Mouse (Mus musculus) heart, embryonic 16.5 days (tissue): Measurements from ENCODE around the gene Rpl37a. TPM values are rescaled to one million over a fixed set of nuclear protein-coding genes. Genes with fewer than 3 reads are reported as not detected.

Experiments used
- ATAC-seq: fragments of 200-750 bp; cut with Nextera tagmentation; replicated peaks from 2 replicates; pipeline ENCODE4 v1.8.0; 2017; ENCODE audit warnings: moderate number of reproducible peaks; ENCODE audit not compliant: insufficient read depth, low FRiP score; ENCODE audit errors: extremely low read depth
- H3K27ac ChIP-seq: fragments of 300-500 bp; sonication (generic); 2 replicates; pipeline ENCODE4 v1.5.1; 2014; ENCODE audit warnings: mild to moderate bottlenecking, low read length, control low read depth, moderate library complexity
- H3K27me3 ChIP-seq: fragments of 300-500 bp; sonication (generic); 2 replicates; pipeline ENCODE4 v1.6.1; 2014; ENCODE audit warnings: low read length, mixed read lengths; ENCODE audit not compliant: control insufficient read depth, insufficient read depth
- H3K36me3 ChIP-seq: fragments of 300-500 bp; sonication (generic); 2 replicates; pipeline ENCODE4 v1.6.1; 2014; ENCODE audit not compliant: control insufficient read depth, insufficient read depth
- H3K4me1 ChIP-seq: fragments of 300-500 bp; sonication (generic); 2 replicates; pipeline ENCODE4 v1.6.1; 2014; ENCODE audit warnings: low read length, mixed read lengths; ENCODE audit not compliant: control insufficient read depth, insufficient read depth
- H3K4me2 ChIP-seq: fragments of 300-500 bp; sonication (generic); 2 replicates; pipeline ENCODE4 v1.6.1; 2014; ENCODE audit warnings: low read depth, mild to moderate bottlenecking, control low read depth, low read length
- H3K4me3 ChIP-seq: fragments of 300-500 bp; sonication (generic); 2 replicates; pipeline ENCODE4 v1.5.1; 2014; ENCODE audit warnings: mild to moderate bottlenecking, control low read depth, low read length
- H3K9ac ChIP-seq: fragments of 300-500 bp; sonication (generic); 2 replicates; pipeline ENCODE4 v1.6.1; 2014; ENCODE audit warnings: low read length, control low read depth
- H3K9me3 ChIP-seq: fragments of 300-500 bp; sonication (generic); replicated peaks from 2 replicates; pipeline ENCODE4 v1.6.1; 2016; ENCODE audit warnings: low read length; ENCODE audit not compliant: control insufficient read depth
- WGBS: fragments of 180-500 bp; shearing (Covaris S2); extraction: QIAGEN DNeasy Blood & Tissue Kit; methylation state at CpG from one replicate; pipeline ENCODE4 v1.1.7; 2014; 5-methylcytosine and 5-hydroxymethylcytosine counted together
- polyA plus RNA-seq: library from polyadenylated mRNA; unstranded; fragments of >200 nt; fragmentation: Nextera tagmentation; extraction: Ambion mirVana; gene quantifications from 2 replicates; pipeline ENCODE4 v1.2.1, GENCODE M21; 2015

The Rpl37a gene
- polyA plus RNA-seq: 726 and 852 TPM in 2 replicates

DNA sequence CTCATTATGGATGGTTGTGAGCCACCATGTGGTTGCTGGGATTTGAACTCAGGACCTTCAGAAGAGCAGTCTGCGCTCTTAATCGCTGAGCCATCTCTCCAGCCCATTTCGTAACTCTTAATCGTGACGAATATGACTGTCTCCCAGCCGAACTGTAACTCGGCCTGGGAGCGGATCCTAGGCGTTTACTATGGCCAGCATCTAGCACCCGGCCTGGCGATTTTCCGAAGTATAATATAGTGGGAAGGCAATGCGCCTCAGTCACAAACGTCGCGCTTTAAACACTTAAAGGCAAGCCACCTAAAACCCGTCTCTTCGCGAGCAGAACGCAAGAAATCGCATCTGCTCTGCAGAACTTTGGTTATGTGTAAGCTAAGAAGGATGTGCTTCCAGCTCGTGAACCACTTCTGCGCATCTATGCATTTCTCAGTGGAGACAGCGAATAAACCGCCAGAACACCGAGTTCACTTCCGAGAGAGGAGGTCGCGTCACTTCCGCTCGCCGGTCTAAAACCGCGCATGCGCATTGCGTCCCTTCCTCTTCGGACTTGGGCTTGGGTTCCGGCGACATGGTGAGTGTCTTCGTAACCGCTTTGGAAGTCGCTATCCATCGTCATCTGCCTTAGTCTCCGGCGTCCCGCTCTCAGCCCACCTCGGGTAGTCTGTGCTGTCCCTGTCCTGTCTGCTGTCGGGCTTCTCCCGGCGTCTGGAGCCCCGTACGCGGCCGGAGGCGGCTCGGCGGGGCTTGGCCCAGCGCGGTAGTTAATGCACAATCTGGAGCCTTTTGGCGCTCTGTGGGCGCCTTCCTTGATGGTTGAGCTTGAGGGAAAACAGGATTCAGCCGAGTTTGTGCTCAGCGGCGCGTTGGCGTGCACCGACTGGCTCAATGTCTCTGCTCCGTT, at the start of gene Rpl37a:
TSS of gene Rpl37a (plus strand) at position 538 of the 901 bp plus-strand sequence.
- peak within 1 kb of the TSS; percentile 85 for H3K27ac ChIP-seq
- 2% methylated on average over 68 of the region's 68 CpGs for WGBS
- H3K4me2 ChIP-seq: peak within 1 kb of the TSS; percentile 77
- no peaks in the 10 kb centered on the region for H3K27me3 ChIP-seq
- no peaks in the 10 kb centered on the region for H3K9me3 ChIP-seq
- peak within 1 kb of the TSS; percentile 66 for H3K4me3 ChIP-seq
- peak; percentile 90 for ATAC-seq
- H3K4me1 ChIP-seq: peaks cover 14% of the 10 kb centered on the region
- H3K9ac ChIP-seq: peak within 1 kb of the TSS; percentile 84
- peaks cover 20% of the 10 kb centered on the region for H3K36me3 ChIP-seq

DNA sequence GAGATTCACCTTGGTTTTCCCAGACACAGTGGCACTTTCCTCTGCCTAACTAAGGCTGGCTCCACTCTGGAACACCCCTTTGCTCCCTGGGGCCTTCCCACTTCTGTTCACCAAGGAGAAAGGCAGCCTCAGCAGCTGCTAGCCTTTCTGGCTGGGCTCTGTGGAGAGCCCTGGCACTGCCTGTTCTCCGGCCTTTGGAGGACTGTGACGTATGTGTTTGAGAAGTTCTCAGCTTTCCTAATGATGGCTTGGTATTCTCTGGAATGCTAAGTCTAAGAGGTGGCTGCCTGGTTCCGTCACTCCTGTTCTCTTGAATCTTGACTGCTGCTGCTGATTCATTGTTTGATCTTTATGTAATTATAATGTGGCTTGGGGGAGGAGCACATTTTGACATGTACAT, 38.0 kb upstream of the Rpl37a start:
- Histone ChIP-seq H3K4me1 (no peaks in the 10 kb centered on the region), H3K9ac (no peak overlapping the region), H3K36me3 (no peaks in the 10 kb centered on the region), H3K27ac (no peak overlapping the region), H3K4me2 (no peak overlapping the region), H3K27me3 (no peaks in the 10 kb centered on the region), H3K9me3 (no peaks in the 10 kb centered on the region), H3K4me3 (no peak overlapping the region)
- 37% methylated on average over 3 of the region's 3 CpGs for WGBS
- no peak for ATAC-seq

DNA sequence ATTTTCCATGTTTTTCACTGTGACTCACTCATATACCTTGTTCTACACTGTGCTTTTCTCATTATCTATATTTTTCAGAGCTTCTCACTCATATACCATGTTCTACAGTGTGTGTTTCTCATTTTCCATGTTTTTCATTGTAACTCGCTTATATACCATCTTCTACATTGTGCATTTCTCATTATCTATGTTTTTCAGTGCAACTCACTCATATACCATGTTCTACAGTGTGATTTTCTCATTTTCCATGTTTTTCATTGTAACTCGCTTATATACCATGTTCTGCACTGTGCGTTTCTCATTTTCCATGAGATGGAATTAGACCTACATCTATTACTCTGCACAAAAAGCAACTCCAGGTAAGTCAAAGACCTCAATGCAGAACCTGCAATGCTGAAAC, 14.8 kb upstream of the Rpl37a start:
- WGBS: 57% methylated on average over 3 of the region's 3 CpGs
- no peaks in the 10 kb centered on the region for H3K36me3 ChIP-seq
- no peaks in the 10 kb centered on the region for H3K27me3 ChIP-seq
- H3K4me1 ChIP-seq: no peaks in the 10 kb centered on the region
- no peak overlapping the region for H3K9ac ChIP-seq
- H3K27ac ChIP-seq: no peak overlapping the region
- no peak overlapping the region for H3K4me3 ChIP-seq
- no peak overlapping the region for H3K4me2 ChIP-seq
- ATAC-seq: no peak
- H3K9me3 ChIP-seq: no peaks in the 10 kb centered on the region

DNA sequence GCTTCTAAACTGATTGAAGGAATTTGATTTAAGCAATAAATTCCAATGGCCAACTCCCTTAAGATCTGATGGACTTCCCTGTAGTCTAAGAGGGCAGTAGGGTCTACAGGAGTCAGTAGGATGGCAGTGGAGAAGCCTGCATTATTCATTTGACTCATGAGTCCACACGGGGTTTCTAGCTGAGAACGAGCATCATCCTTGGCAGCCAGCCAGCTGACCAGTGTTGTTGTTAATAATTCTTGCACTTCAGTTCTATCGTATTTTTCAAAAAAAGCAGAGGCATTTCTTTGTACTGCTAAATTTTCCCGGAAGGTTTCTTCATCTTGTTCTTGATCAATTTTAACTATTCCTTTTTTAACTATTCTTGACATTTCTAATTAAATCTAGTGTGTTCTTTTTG, 12.4 kb upstream of the Rpl37a start:
- Histone ChIP-seq H3K9ac (no peak overlapping the region), H3K4me1 (no peaks in the 10 kb centered on the region), H3K27ac (no peak overlapping the region), H3K36me3 (no peaks in the 10 kb centered on the region), H3K4me2 (no peak overlapping the region), H3K9me3 (no peaks in the 10 kb centered on the region), H3K27me3 (no peaks in the 10 kb centered on the region), H3K4me3 (no peak overlapping the region)
- ATAC-seq: no peak
- 47% methylated on average over 4 of the region's 4 CpGs for WGBS

DNA sequence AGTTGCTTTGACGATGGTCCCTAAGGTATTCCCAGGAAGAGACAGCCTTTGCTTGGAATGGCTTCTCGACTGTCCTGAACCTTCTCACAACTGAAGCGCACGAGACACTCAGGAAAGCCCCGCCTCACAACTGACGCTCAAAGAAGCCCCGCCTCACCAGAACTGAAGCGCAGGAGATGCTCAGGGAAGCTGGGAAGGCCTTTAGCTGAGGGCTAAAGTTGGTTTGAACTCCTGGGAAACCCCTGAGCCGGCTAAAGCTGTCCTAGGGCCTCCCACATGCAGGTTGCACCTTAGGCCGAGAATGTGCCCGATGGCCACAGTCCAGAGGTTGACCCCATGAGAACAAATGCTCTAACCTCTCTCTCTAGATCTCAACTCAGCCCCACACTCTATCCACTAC, 10.6 kb upstream of the Rpl37a start, which contains the start of gene Ankar:
TSS of gene Ankar (minus strand) at position 101 of the 400 bp plus-strand sequence.
- WGBS: 73% methylated on average over 11 of the region's 11 CpGs
- no peak within 1 kb of the TSS for H3K4me3 ChIP-seq
- H3K4me1 ChIP-seq: no peaks in the 10 kb centered on the region
- no peaks in the 10 kb centered on the region for H3K36me3 ChIP-seq
- H3K9me3 ChIP-seq: no peaks in the 10 kb centered on the region
- H3K9ac ChIP-seq: no peak within 1 kb of the TSS
- no peaks in the 10 kb centered on the region for H3K27me3 ChIP-seq
- ATAC-seq: no peak
- H3K4me2 ChIP-seq: no peak within 1 kb of the TSS
- no peak within 1 kb of the TSS for H3K27ac ChIP-seq

DNA sequence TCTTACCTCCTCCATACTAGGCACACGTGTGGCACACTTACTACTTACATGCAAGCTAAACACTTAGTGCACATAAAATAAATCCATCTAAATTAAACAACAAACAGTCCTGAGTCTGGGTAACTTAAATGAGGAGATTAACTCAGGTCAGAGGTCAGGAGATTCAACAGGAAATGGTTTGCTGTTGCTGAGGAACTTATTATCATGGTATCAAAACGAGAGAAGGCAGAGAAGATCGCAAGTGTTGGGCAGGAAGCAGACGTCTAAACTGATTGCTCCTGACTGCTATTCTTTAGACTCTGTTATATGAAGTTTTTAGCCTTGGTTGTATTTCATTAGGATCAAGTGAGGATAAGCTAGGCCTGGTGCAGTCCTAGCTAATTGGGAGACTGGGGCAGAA, 3.6 kb upstream of the Rpl37a start:
- no peak for ATAC-seq
- H3K4me2 ChIP-seq: no peak overlapping the region
- H3K9ac ChIP-seq: no peak overlapping the region
- no peaks in the 10 kb centered on the region for H3K27me3 ChIP-seq
- 46% methylated on average over 4 of the region's 4 CpGs for WGBS
- peaks cover under 1% of the 10 kb centered on the region; the same call in 1 of the 2 replicates for H3K36me3 ChIP-seq
- H3K9me3 ChIP-seq: no peaks in the 10 kb centered on the region
- no peak overlapping the region for H3K4me3 ChIP-seq
- H3K27ac ChIP-seq: no peak overlapping the region
- H3K4me1 ChIP-seq: peaks cover 6% of the 10 kb centered on the region

DNA sequence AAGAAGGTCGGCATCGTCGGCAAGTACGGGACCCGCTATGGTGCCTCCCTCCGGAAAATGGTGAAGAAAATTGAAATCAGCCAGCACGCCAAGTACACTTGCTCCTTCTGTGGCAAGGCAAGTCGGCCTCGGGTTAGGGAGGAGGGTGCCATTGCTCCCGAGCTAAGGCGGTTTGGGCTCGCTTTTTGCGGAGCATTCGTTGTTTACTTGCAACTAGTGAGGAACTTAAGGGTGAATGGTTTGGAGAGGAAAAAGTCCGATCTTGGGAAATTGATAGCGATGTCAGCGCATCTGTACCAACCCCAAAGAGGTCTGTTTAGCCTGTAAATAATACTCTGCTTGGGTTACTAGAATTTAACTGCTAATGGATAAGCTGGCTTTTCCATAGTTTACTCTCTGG, 594 bp downstream of the Rpl37a start:
- Histone ChIP-seq H3K27me3 (no peaks in the 10 kb centered on the region), H3K9me3 (no peaks in the 10 kb centered on the region), H3K4me1 (peaks cover 14% of the 10 kb centered on the region), H3K36me3 (peaks cover 20% of the 10 kb centered on the region), H3K4me3 (peak overlapping the region; percentile 66), H3K27ac (peak overlapping the region; percentile 73), H3K4me2 (peak overlapping the region; percentile 77), H3K9ac (peak overlapping the region; percentile 84)
- 0% methylated on average over 17 of the region's 17 CpGs for WGBS
- no peak for ATAC-seq

DNA sequence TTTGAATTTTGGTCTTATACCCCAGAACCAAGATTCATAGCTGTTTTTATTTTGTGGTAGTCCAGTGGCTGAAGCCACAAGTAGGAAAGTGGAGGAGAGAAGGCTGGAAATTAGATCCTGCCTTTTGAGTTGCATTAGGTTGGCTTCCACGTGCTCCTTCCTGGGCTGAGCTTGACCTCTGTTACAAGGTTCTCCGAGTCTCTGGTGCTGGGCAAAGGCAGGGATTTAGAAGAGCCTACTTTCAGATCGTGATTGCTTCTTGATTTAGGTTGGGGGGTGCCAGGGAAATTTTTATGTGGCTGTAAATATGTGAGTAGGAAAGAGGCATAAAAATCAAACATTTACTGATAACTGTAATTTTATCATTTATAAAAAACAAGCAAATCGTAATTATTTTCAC, 3.5 kb downstream of the Rpl37a start:
- Histone ChIP-seq H3K9me3 (no peaks in the 10 kb centered on the region), H3K4me2 (no peak overlapping the region), H3K9ac (no peak overlapping the region), H3K36me3 (peaks cover 20% of the 10 kb centered on the region), H3K4me1 (peaks cover 14% of the 10 kb centered on the region), H3K27me3 (no peaks in the 10 kb centered on the region), H3K4me3 (no peak overlapping the region), H3K27ac (no peak overlapping the region)
- 72% methylated on average over 4 of the region's 4 CpGs for WGBS
- ATAC-seq: no peak

DNA sequence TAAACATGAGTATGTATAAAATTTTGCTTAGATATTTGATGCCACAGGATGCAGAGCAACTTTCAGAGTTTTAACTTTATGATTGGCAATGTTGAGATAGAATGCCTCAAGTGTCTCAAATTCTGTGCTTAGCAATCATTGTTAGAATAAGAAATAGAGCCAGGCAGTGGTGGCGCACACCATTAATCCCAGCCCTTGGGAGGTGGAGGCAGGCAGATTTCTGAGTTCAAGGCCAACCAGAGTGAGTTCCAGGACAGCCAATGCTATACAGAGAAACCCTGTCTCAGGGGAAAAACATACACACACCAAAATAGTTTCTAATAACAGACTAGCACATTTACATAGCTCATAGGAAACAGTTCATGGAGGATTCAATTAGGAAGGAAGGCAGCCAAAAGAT, 4.0 kb downstream of the Rpl37a start:
- H3K9ac ChIP-seq: no peak overlapping the region
- no peak overlapping the region for H3K27ac ChIP-seq
- no peaks in the 10 kb centered on the region for H3K27me3 ChIP-seq
- ATAC-seq: no peak
- WGBS: 94% methylated on average over 1 of the region's 1 CpGs
- peaks cover 20% of the 10 kb centered on the region for H3K36me3 ChIP-seq
- H3K9me3 ChIP-seq: no peaks in the 10 kb centered on the region
- peaks cover 14% of the 10 kb centered on the region for H3K4me1 ChIP-seq
- H3K4me2 ChIP-seq: no peak overlapping the region
- no peak overlapping the region for H3K4me3 ChIP-seq
